Mouse (Mus musculus): ENCODE data around the gene Phactr2.

DNA sequence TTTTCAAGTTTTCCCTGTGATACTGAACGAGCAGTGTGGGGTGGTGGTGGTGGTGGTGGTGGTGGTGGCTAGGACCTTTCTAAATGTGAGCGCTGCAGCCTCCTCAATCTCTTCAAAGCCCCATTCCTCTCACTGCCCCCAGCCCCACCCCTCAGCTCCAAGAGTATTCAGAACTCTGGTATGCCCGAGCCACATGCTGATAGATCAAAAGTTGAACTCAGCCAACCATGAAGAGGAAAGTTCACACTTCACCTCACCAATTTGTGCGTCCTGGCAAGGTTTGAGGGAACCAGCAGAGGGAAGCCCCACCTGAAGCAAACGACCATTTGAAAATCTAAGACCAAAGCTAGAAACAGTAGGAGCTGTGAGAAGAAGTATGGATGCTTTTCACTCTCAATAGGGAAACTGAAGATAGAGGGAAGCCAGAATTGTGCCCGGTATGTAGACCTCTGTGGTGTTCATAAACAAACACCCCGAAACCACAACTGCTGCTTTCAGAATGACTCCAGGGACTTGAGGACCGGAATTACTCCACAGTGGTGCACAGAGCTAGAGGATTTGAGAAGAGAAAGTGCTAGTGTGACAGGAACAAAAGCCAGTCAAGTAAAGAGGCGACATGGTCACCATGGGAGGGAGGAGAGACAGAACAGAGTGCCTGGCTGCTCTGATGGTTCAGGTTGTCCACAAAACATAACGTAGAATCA is 35.9 kb downstream of the Phactr2 start:
- TF ChIP-seq POLR2A (IDR thresholded peaks at IDR 0.05; ENCODE audit: borderline replicate concordance, extremely low read depth, low read depth, low read length), result no peak
- no peak for TF ChIP-seq CTCF (IDR thresholded peaks at IDR 0.05; ENCODE audit: insufficient read depth, low read length)
